27 mouse cellular contexts compared by ENCODE assay signal in genomic region chr10:85699721-85700120, GRCm38 (mm10).
DNase-seq lines count a peak whose midpoint lies in the region; ATAC-seq lines count a peak whose summit lies in the region.
"Had no signal": no experiment of that assay in that cellular context is flagged by ENCODE, and none has a peak within 500 bp of the region (broad histone marks: within the 10 kb centered on the region; RNA-seq: fewer than 3 reads in every experiment).

No protein-coding gene starts in this region.

- H3K36me3 ChIP-seq in embryonic facial prominence, embryonic 14.5 days (ENCODE audit: control insufficient read depth, insufficient read depth, low read length) = no peaks in the 10 kb centered on the region
- H3K36me3 ChIP-seq in embryonic facial prominence, embryonic 10.5 days (replicated peaks) = no peaks in the 10 kb centered on the region
- no peaks in the 10 kb centered on the region for H3K36me3 ChIP-seq in heart, embryonic 14.5 days (ENCODE audit: control insufficient read depth, insufficient read depth, low read length)
- no peaks in the 10 kb centered on the region for H3K36me3 ChIP-seq in heart, embryonic 11.5 days (ENCODE audit: control insufficient read depth, insufficient read depth, low read length)
- H3K36me3 ChIP-seq: embryonic facial prominence, embryonic 15.5 days; G1E; heart, embryonic 13.5 days; hindbrain, embryonic 12.5 days; intestine, embryonic 15.5 days had no signal

- H3K4me1 ChIP-seq in embryonic facial prominence, embryonic 14.5 days (ENCODE audit: control insufficient read depth, insufficient read depth, low read length) = no peaks in the 10 kb centered on the region
- H3K4me1 ChIP-seq in embryonic facial prominence, embryonic 10.5 days = no peaks in the 10 kb centered on the region
- peaks cover 0 to 2% of the 10 kb centered on the region in 2 experiments; a peak in 1 of 4 replicates for H3K4me1 ChIP-seq in heart, embryonic 14.5 days (ENCODE audit: control insufficient read depth in 2 of 2, insufficient read depth in 2 of 2, low read length in 2 of 2)
- H3K4me1 ChIP-seq in heart, embryonic 11.5 days (ENCODE audit: control insufficient read depth, insufficient read depth, low read length) = no peaks in the 10 kb centered on the region; the same call in 1 of the 2 replicates
- H3K4me1 ChIP-seq: embryonic facial prominence, embryonic 15.5 days; hindbrain, embryonic 12.5 days; intestine, embryonic 15.5 days had no signal

- no peak overlapping the region for H3K9ac ChIP-seq in embryonic facial prominence, embryonic 14.5 days (ENCODE audit: low read depth, low read length)
- no peak overlapping the region for H3K9ac ChIP-seq in heart, embryonic 14.5 days (ENCODE audit: low read length)
- H3K9ac ChIP-seq in heart, embryonic 11.5 days (ENCODE audit: low read depth, low read length) = no peak overlapping the region
- H3K9ac ChIP-seq: embryonic facial prominence, embryonic 15.5 days; forebrain, postnatal 0 days; heart, embryonic 13.5 days; hindbrain, embryonic 12.5 days; intestine, embryonic 15.5 days had no signal

- no peak overlapping the region for H3K4me3 ChIP-seq in embryonic facial prominence, embryonic 14.5 days (ENCODE audit: low read depth, low read length)
- no peak overlapping the region for H3K4me3 ChIP-seq in embryonic facial prominence, embryonic 10.5 days
- H3K4me3 ChIP-seq in heart, embryonic 14.5 days (ENCODE audit: control insufficient read depth in 1 of 2, insufficient read depth in 1 of 2, low read depth in 1 of 2, low read length in 2 of 2) = no peak overlapping the region
- H3K4me3 ChIP-seq in heart, embryonic 11.5 days (ENCODE audit: low read depth, low read length) = no peak overlapping the region
- H3K4me3 ChIP-seq: embryonic facial prominence, embryonic 15.5 days; gastrocnemius, adult 2 months; heart, embryonic 13.5 days; hindbrain, embryonic 12.5 days; intestine, embryonic 15.5 days had no signal

- no peak overlapping the region for H3K27ac ChIP-seq in embryonic facial prominence, embryonic 14.5 days (replicated peaks; ENCODE audit: low read depth, low read length)
- H3K27ac ChIP-seq in embryonic facial prominence, embryonic 10.5 days (replicated peaks) = no peak overlapping the region
- H3K27ac ChIP-seq in heart, embryonic 14.5 days (replicated peaks in 1 of 2; ENCODE audit: control insufficient read depth in 1 of 2, insufficient read depth in 1 of 2, low read depth in 2 of 2, low read length in 2 of 2) = no peak overlapping the region
- H3K27ac ChIP-seq in heart, embryonic 11.5 days (ENCODE audit: low read depth, low read length) = no peak overlapping the region
- H3K27ac ChIP-seq: embryonic facial prominence, embryonic 15.5 days; gastrocnemius, adult 2 months; heart, embryonic 13.5 days; hindbrain, embryonic 12.5 days; intestine, embryonic 15.5 days had no signal

- peak; percentile 8 for DNase-seq in embryonic facial prominence, embryonic 14.5 days (ENCODE audit: low spot score)
- DNase-seq in embryonic facial prominence, embryonic 10.5 days (ENCODE audit: low spot score) = no peak
- DNase-seq in ES-CJ7 (ENCODE audit: low read depth, low spot score) = peak; percentile 13
- no peak for DNase-seq in layer of hippocampus, postnatal 14 days (ENCODE audit: low spot score in 2 of 2)
- DNase-seq: adrenal gland, adult 8-10 months; adrenal gland, postnatal 25 days; cerebellum, adult 11-12 months; cerebellum, adult 8-10 months; cerebellum, postnatal 10 days; cerebellum, postnatal 36 days; embryo, embryonic 11 days; forebrain, postnatal 0 days; gastrocnemius, adult 2 months; gastrocnemius, postnatal 14 days; heart, adult 18-20 months; kidney, adult 11 months had no signal

- H3K4me2 ChIP-seq in embryonic facial prominence, embryonic 14.5 days (ENCODE audit: low read depth, low read length) = no peak overlapping the region
- no peak overlapping the region for H3K4me2 ChIP-seq in heart, embryonic 14.5 days (ENCODE audit: low read length)
- H3K4me2 ChIP-seq in heart, embryonic 11.5 days = no peak overlapping the region
- H3K4me2 ChIP-seq: embryonic facial prominence, embryonic 15.5 days; heart, embryonic 13.5 days; hindbrain, embryonic 12.5 days; intestine, embryonic 15.5 days had no signal

- ATAC-seq in embryonic facial prominence, embryonic 14.5 days (ENCODE audit: low read depth) = no peak
- ATAC-seq in heart, embryonic 14.5 days (ENCODE audit: insufficient number of reproducible peaks, insufficient read depth, low FRiP score, low read depth) = peak; percentile 66; the same call in 1 of the 2 replicates
- ATAC-seq in heart, embryonic 11.5 days (replicated peaks; ENCODE audit: insufficient number of reproducible peaks, low FRiP score, low TSS enrichment) = no peak
- ATAC-seq: activated CD4-positive, CD25-positive, alpha-beta regulatory T cell, adult 4 months; forebrain, embryonic 14.5 days; forebrain, postnatal 0 days; hindbrain, embryonic 16.5 days; intestine, embryonic 15.5 days; Patski had no signal

- no peaks in the 10 kb centered on the region for H3K27me3 ChIP-seq in embryonic facial prominence, embryonic 14.5 days (replicated peaks; ENCODE audit: control insufficient read depth, insufficient read depth, low read length)
- no peaks in the 10 kb centered on the region for H3K27me3 ChIP-seq in embryonic facial prominence, embryonic 10.5 days (replicated peaks; ENCODE audit: low read depth, poor library complexity, severe bottlenecking)
- H3K27me3 ChIP-seq in heart, embryonic 14.5 days (ENCODE audit: control insufficient read depth, insufficient read depth, low read length) = no peaks in the 10 kb centered on the region
- no peaks in the 10 kb centered on the region for H3K27me3 ChIP-seq in heart, embryonic 11.5 days (ENCODE audit: control insufficient read depth, insufficient read depth, low read length)
- H3K27me3 ChIP-seq: embryonic facial prominence, embryonic 15.5 days; heart, embryonic 13.5 days; hindbrain, embryonic 12.5 days; intestine, embryonic 15.5 days; Patski had no signal

- no peaks in the 10 kb centered on the region for H3K9me3 ChIP-seq in embryonic facial prominence, embryonic 14.5 days (ENCODE audit: control insufficient read depth, low read length)
- no peaks in the 10 kb centered on the region for H3K9me3 ChIP-seq in embryonic facial prominence, embryonic 10.5 days
- H3K9me3 ChIP-seq in heart, embryonic 14.5 days (ENCODE audit: control insufficient read depth, low read length) = no peaks in the 10 kb centered on the region
- H3K9me3 ChIP-seq in heart, embryonic 11.5 days (replicated peaks; ENCODE audit: control insufficient read depth, low read length) = no peaks in the 10 kb centered on the region
- H3K9me3 ChIP-seq: embryonic facial prominence, embryonic 15.5 days; heart, embryonic 13.5 days; hindbrain, embryonic 12.5 days; intestine, embryonic 15.5 days had no signal

Comparison
In these comparisons a context has a peak if more than half of its experiments do, and no peak if none do; other contexts are left out.
1. DNase-seq: peak in embryonic facial prominence, embryonic 14.5 days (single experiment) and ES-CJ7 (single experiment); none in embryonic facial prominence, embryonic 10.5 days (single experiment) and layer of hippocampus, postnatal 14 days (0 of 2).